Mouse (Mus musculus): ENCODE results near the gene Ces1b. TPM values are rescaled to one million over a fixed set of nuclear protein-coding genes. Genes with fewer than 3 reads are reported as not detected.

Ces1b gene
- polyA plus RNA-seq, 1 experiment from 2014 or later: not detected

GRCm38 (mm10) chr8:93059185-93059584 is 20.6 kb downstream of the Ces1b start:
- Histone ChIP-seq H3K27me3 (ENCODE audit: control insufficient read depth, insufficient read depth, low read length) (no peaks in the 10 kb centered on the region), H3K4me1 (ENCODE audit: control insufficient read depth, insufficient read depth, low read length) (no peaks in the 10 kb centered on the region), H3K9me3 (ENCODE audit: control insufficient read depth, low read length) (no peaks in the 10 kb centered on the region), H3K27ac (ENCODE audit: low read depth, low read length) (no peak overlapping the region), H3K9ac (ENCODE audit: low read depth, low read length) (no peak overlapping the region), H3K36me3 (ENCODE audit: control insufficient read depth, insufficient read depth, low read length) (no peaks in the 10 kb centered on the region), H3K4me2 (replicated peaks; ENCODE audit: low read depth, low read length) (no peak overlapping the region), H3K4me3 (ENCODE audit: low read length) (no peak overlapping the region)
- ATAC-seq (ENCODE audit: low FRiP score, low TSS enrichment): no peak
- 11% methylated on average over 2 of the region's 2 CpGs for WGBS

- Histone ChIP-seq H3K27me3 (ENCODE audit: control insufficient read depth, insufficient read depth, low read length) (no peaks in the 10 kb centered on the region), H3K4me2 (replicated peaks; ENCODE audit: low read depth, low read length) (no peak overlapping the region), H3K4me3 (ENCODE audit: low read length) (no peak overlapping the region), H3K9me3 (ENCODE audit: control insufficient read depth, low read length) (no peaks in the 10 kb centered on the region), H3K4me1 (ENCODE audit: control insufficient read depth, insufficient read depth, low read length) (no peaks in the 10 kb centered on the region), H3K9ac (ENCODE audit: low read depth, low read length) (no peak overlapping the region), H3K27ac (ENCODE audit: low read depth, low read length) (no peak overlapping the region), H3K36me3 (ENCODE audit: control insufficient read depth, insufficient read depth, low read length) (no peaks in the 10 kb centered on the region)
- ATAC-seq (ENCODE audit: low FRiP score, low TSS enrichment): no peak
- WGBS: 55% methylated on average over 2 of the region's 2 CpGs
These were observed 24.6 kb downstream of the Ces1b start for GRCm38 (mm10) chr8:93055238-93055637.

- no peaks in the 10 kb centered on the region for H3K36me3 ChIP-seq (ENCODE audit: control insufficient read depth, insufficient read depth, low read length)
- no peak overlapping the region for H3K9ac ChIP-seq (ENCODE audit: low read depth, low read length)
- no peaks in the 10 kb centered on the region for H3K4me1 ChIP-seq (ENCODE audit: control insufficient read depth, insufficient read depth, low read length)
- no peak overlapping the region for H3K4me3 ChIP-seq (ENCODE audit: low read length)
- H3K27ac ChIP-seq (ENCODE audit: low read depth, low read length): no peak overlapping the region
- no peak overlapping the region for H3K4me2 ChIP-seq (replicated peaks; ENCODE audit: low read depth, low read length)
- no peak for ATAC-seq (ENCODE audit: low FRiP score, low TSS enrichment)
- no peaks in the 10 kb centered on the region for H3K9me3 ChIP-seq (ENCODE audit: control insufficient read depth, low read length)
- no peaks in the 10 kb centered on the region for H3K27me3 ChIP-seq (ENCODE audit: control insufficient read depth, insufficient read depth, low read length)
- 59% methylated on average over 4 of the region's 4 CpGs for WGBS
These were observed 31.1 kb downstream of the Ces1b start for GRCm38 (mm10) chr8:93048510-93049416.

- no peaks in the 10 kb centered on the region for H3K27me3 ChIP-seq (ENCODE audit: control insufficient read depth, insufficient read depth, low read length)
- H3K36me3 ChIP-seq (ENCODE audit: control insufficient read depth, insufficient read depth, low read length): no peaks in the 10 kb centered on the region
- no peaks in the 10 kb centered on the region for H3K4me1 ChIP-seq (ENCODE audit: control insufficient read depth, insufficient read depth, low read length)
- H3K9ac ChIP-seq (ENCODE audit: low read depth, low read length): no peak within 1 kb of the TSS
- no peak within 1 kb of the TSS for H3K4me2 ChIP-seq (replicated peaks; ENCODE audit: low read depth, low read length)
- no peak within 1 kb of the TSS for H3K27ac ChIP-seq (ENCODE audit: low read depth, low read length)
- no peak within 1 kb of the TSS for H3K4me3 ChIP-seq (ENCODE audit: low read length)
- WGBS: 82% methylated on average over 3 of the region's 3 CpGs
- H3K9me3 ChIP-seq (ENCODE audit: control insufficient read depth, low read length): no peaks in the 10 kb centered on the region
- ATAC-seq (ENCODE audit: low FRiP score, low TSS enrichment): no peak
These were observed 31.7 kb downstream of the Ces1b start, which contains the start of gene Ces1a for GRCm38 (mm10) chr8:93048092-93048491. Gene Ces1a, minus strand, starts transcription at chr8:93048192.

GRCm38 (mm10) chr8:93043083-93043482 is 36.7 kb downstream of the Ces1b start:
- Histone ChIP-seq H3K27me3 (ENCODE audit: control insufficient read depth, insufficient read depth, low read length) (no peaks in the 10 kb centered on the region), H3K4me3 (ENCODE audit: low read length) (no peak overlapping the region), H3K4me2 (replicated peaks; ENCODE audit: low read depth, low read length) (no peak overlapping the region), H3K9me3 (ENCODE audit: control insufficient read depth, low read length) (no peaks in the 10 kb centered on the region), H3K4me1 (ENCODE audit: control insufficient read depth, insufficient read depth, low read length) (no peaks in the 10 kb centered on the region), H3K36me3 (ENCODE audit: control insufficient read depth, insufficient read depth, low read length) (no peaks in the 10 kb centered on the region), H3K27ac (ENCODE audit: low read depth, low read length) (no peak overlapping the region), H3K9ac (ENCODE audit: low read depth, low read length) (no peak overlapping the region)
- ATAC-seq (ENCODE audit: low FRiP score, low TSS enrichment): no peak
- 68% methylated on average over 1 of the region's 1 CpGs for WGBS

GRCm38 (mm10) chr8:93040776-93041567 is 38.8 kb downstream of the Ces1b start:
- H3K4me2 ChIP-seq (replicated peaks; ENCODE audit: low read depth, low read length): no peak overlapping the region
- no peak overlapping the region for H3K27ac ChIP-seq (ENCODE audit: low read depth, low read length)
- H3K4me1 ChIP-seq (ENCODE audit: control insufficient read depth, insufficient read depth, low read length): no peaks in the 10 kb centered on the region
- H3K9ac ChIP-seq (ENCODE audit: low read depth, low read length): no peak overlapping the region
- no peaks in the 10 kb centered on the region for H3K27me3 ChIP-seq (ENCODE audit: control insufficient read depth, insufficient read depth, low read length)
- H3K9me3 ChIP-seq (ENCODE audit: control insufficient read depth, low read length): no peaks in the 10 kb centered on the region
- 51% methylated on average over 4 of the region's 4 CpGs for WGBS
- H3K4me3 ChIP-seq (ENCODE audit: low read length): no peak overlapping the region
- no peak for ATAC-seq (ENCODE audit: low FRiP score, low TSS enrichment)
- no peaks in the 10 kb centered on the region for H3K36me3 ChIP-seq (ENCODE audit: control insufficient read depth, insufficient read depth, low read length)

- no peak overlapping the region for H3K4me3 ChIP-seq (ENCODE audit: low read length)
- H3K36me3 ChIP-seq (ENCODE audit: control insufficient read depth, insufficient read depth, low read length): no peaks in the 10 kb centered on the region
- no peaks in the 10 kb centered on the region for H3K9me3 ChIP-seq (ENCODE audit: control insufficient read depth, low read length)
- no peak overlapping the region for H3K4me2 ChIP-seq (replicated peaks; ENCODE audit: low read depth, low read length)
- no peak overlapping the region for H3K9ac ChIP-seq (ENCODE audit: low read depth, low read length)
- no peaks in the 10 kb centered on the region for H3K27me3 ChIP-seq (ENCODE audit: control insufficient read depth, insufficient read depth, low read length)
- no peak overlapping the region for H3K27ac ChIP-seq (ENCODE audit: low read depth, low read length)
- no peaks in the 10 kb centered on the region for H3K4me1 ChIP-seq (ENCODE audit: control insufficient read depth, insufficient read depth, low read length)
- ATAC-seq (ENCODE audit: low FRiP score, low TSS enrichment): no peak
- 79% methylated on average over 2 of the region's 2 CpGs for WGBS
These were observed 39.6 kb downstream of the Ces1b start for GRCm38 (mm10) chr8:93040256-93040655.

- Histone ChIP-seq H3K9me3 (ENCODE audit: control insufficient read depth, low read length) (no peaks in the 10 kb centered on the region), H3K9ac (ENCODE audit: low read depth, low read length) (no peak overlapping the region), H3K4me1 (ENCODE audit: control insufficient read depth, insufficient read depth, low read length) (no peaks in the 10 kb centered on the region), H3K4me2 (replicated peaks; ENCODE audit: low read depth, low read length) (no peak overlapping the region), H3K27me3 (ENCODE audit: control insufficient read depth, insufficient read depth, low read length) (no peaks in the 10 kb centered on the region), H3K4me3 (ENCODE audit: low read length) (no peak overlapping the region), H3K27ac (ENCODE audit: low read depth, low read length) (no peak overlapping the region), H3K36me3 (ENCODE audit: control insufficient read depth, insufficient read depth, low read length) (no peaks in the 10 kb centered on the region)
- WGBS: 26% methylated on average over 2 of the region's 2 CpGs
- no peak for ATAC-seq (ENCODE audit: low FRiP score, low TSS enrichment)
These were observed 41.0 kb downstream of the Ces1b start for GRCm38 (mm10) chr8:93038831-93039230.

- Histone ChIP-seq H3K9ac (ENCODE audit: low read depth, low read length) (no peak overlapping the region), H3K27ac (ENCODE audit: low read depth, low read length) (no peak overlapping the region), H3K27me3 (ENCODE audit: control insufficient read depth, insufficient read depth, low read length) (no peaks in the 10 kb centered on the region), H3K36me3 (ENCODE audit: control insufficient read depth, insufficient read depth, low read length) (no peaks in the 10 kb centered on the region), H3K4me2 (replicated peaks; ENCODE audit: low read depth, low read length) (no peak overlapping the region), H3K4me1 (ENCODE audit: control insufficient read depth, insufficient read depth, low read length) (no peaks in the 10 kb centered on the region), H3K9me3 (ENCODE audit: control insufficient read depth, low read length) (no peaks in the 10 kb centered on the region), H3K4me3 (ENCODE audit: low read length) (no peak overlapping the region)
- 69% methylated on average over 2 of the region's 2 CpGs for WGBS
- ATAC-seq (ENCODE audit: low FRiP score, low TSS enrichment): no peak
These were observed 49.2 kb downstream of the Ces1b start for GRCm38 (mm10) chr8:93030664-93031063.
